Mouse (Mus musculus): ENCODE measurements at regions not wholly inside any gene's neighbourhood (a gene's known extent, or its start where the extent isn't known, plus 50 kb on each side); places are given as distances from the start of the nearest gene placed in this dataset.
"Not testable (repeated sequence)": the region's sequence is repeated elsewhere in the genome, so short reads cannot be mapped to it uniquely, and the experiment has no call there.

GRCm38 (mm10) chr17:4881473-4881872, 112.7 kb upstream of the Arid1b start:
- DNase-seq (ENCODE audit: low spot score): no peak

GRCm38 (mm10) chr17:4884083-4884482, 110.0 kb upstream of the Arid1b start:
- DNase-seq (ENCODE audit: low spot score): no peak

GRCm38 (mm10) chr17:4884761-4885160, 109.4 kb upstream of the Arid1b start:
- DNase-seq (ENCODE audit: low spot score): no peak

GRCm38 (mm10) chr17:4887331-4887730, 106.8 kb upstream of the Arid1b start:
- DNase-seq (ENCODE audit: low spot score): not testable (repeated sequence)

- no peak for DNase-seq (ENCODE audit: low spot score)
These were observed 104.6 kb upstream of the Arid1b start for GRCm38 (mm10) chr17:4889577-4889976.

- DNase-seq (ENCODE audit: low spot score): no peak
These were observed 104.0 kb upstream of the Arid1b start for GRCm38 (mm10) chr17:4890131-4890530.

GRCm38 (mm10) chr17:4891576-4891975, 102.6 kb upstream of the Arid1b start:
- no peak for DNase-seq (ENCODE audit: low spot score)

GRCm38 (mm10) chr17:4894756-4895330, 99.3 kb upstream of the Arid1b start:
- DNase-seq (ENCODE audit: low spot score): not testable (repeated sequence)

- peak; percentile 39 for DNase-seq (ENCODE audit: low spot score)
These were observed 91.0 kb upstream of the Arid1b start for GRCm38 (mm10) chr17:4903129-4903528.

- DNase-seq (ENCODE audit: low spot score): peak; percentile 31
These were observed 87.6 kb upstream of the Arid1b start for GRCm38 (mm10) chr17:4906504-4906903.

- DNase-seq (ENCODE audit: low spot score): peak; percentile 78
These were observed 86.9 kb upstream of the Arid1b start for GRCm38 (mm10) chr17:4907181-4907752.

GRCm38 (mm10) chr17:4907841-4908571, 86.1 kb upstream of the Arid1b start:
- DNase-seq (ENCODE audit: low spot score): peak; percentile 97

GRCm38 (mm10) chr17:4908572-4908965, 85.6 kb upstream of the Arid1b start:
- DNase-seq (ENCODE audit: low spot score): no peak

GRCm38 (mm10) chr17:4910182-4910581, 84.0 kb upstream of the Arid1b start:
- no peak for DNase-seq (ENCODE audit: low spot score)

- DNase-seq (ENCODE audit: low spot score): no peak
These were observed 81.1 kb upstream of the Arid1b start for GRCm38 (mm10) chr17:4913001-4913400.

- DNase-seq (ENCODE audit: low spot score): no peak
These were observed 74.2 kb upstream of the Arid1b start for GRCm38 (mm10) chr17:4919866-4920495.

GRCm38 (mm10) chr17:4921121-4921520, 73.0 kb upstream of the Arid1b start:
- no peak for DNase-seq (ENCODE audit: low spot score)

- no peak for DNase-seq (ENCODE audit: low spot score)
These were observed 65.5 kb upstream of the Arid1b start for GRCm38 (mm10) chr17:4928631-4929030.

GRCm38 (mm10) chr17:4935268-4935667, 58.9 kb upstream of the Arid1b start:
- no peak for DNase-seq (ENCODE audit: low spot score)

- no peak for DNase-seq (ENCODE audit: low spot score)
These were observed 53.5 kb upstream of the Arid1b start for GRCm38 (mm10) chr17:4940589-4940988.

GRCm38 (mm10) chr17:4941286-4941800, 52.8 kb upstream of the Arid1b start:
- DNase-seq (ENCODE audit: low spot score): no peak

- no peak for DNase-seq (ENCODE audit: low spot score)
These were observed 51.3 kb upstream of the Arid1b start for GRCm38 (mm10) chr17:4942868-4943267.

All from MN1 (cell line).